Mouse (Mus musculus) monocyte, adult 5-6 weeks (primary cell): ENCODE results near the gene Cend1. TPM values are rescaled to one million over a fixed set of nuclear protein-coding genes. Genes with fewer than 3 reads are reported as not detected.
A peak's percentile ranks its signal among the peaks of the same experiment; 100 is the strongest.

Experiments used
- ATAC-seq: fragments of 153-309, 156-312 bp; replicated peaks from 2 replicates; pipeline ENCODE4 v1.8.0; 2017; ENCODE audit warnings: mild to moderate bottlenecking; ENCODE audit not compliant: low TSS enrichment, insufficient number of reproducible peaks, severe bottlenecking, poor library complexity, low FRiP score
- total RNA-seq: library from RNA; stranded (forward); fragments of 200-1000, 200-491, 200-594 nt; gene quantifications from 3 replicates; pipeline ENCODE4 v1.2.3, GENCODE M21; 2017

Cend1 gene
- not detected in 3 replicates for total RNA-seq

DNA sequence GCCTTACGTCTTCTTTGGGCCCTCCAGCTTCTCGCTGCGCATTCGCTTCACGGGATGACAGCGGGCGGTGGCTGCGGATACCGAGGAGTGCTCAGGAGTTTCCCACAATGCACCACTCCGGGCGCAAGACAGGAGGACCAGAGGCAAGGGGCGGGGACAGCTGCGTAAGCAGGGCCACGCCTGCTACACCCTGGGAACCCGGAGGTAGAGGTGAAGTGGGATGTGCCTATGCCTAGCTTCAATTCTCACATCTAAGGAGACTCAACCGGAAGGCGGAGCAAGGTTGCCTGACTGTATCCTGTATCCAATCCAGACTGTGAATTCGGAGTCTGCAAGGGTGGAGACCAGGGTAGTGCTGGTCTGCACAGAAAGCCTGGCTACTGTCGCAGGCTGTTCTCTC, at the start of gene Cend1:
Gene Cend1, minus strand, starts transcription at position 182 of the 400 bp plus-strand sequence.
- no peak for ATAC-seq

DNA sequence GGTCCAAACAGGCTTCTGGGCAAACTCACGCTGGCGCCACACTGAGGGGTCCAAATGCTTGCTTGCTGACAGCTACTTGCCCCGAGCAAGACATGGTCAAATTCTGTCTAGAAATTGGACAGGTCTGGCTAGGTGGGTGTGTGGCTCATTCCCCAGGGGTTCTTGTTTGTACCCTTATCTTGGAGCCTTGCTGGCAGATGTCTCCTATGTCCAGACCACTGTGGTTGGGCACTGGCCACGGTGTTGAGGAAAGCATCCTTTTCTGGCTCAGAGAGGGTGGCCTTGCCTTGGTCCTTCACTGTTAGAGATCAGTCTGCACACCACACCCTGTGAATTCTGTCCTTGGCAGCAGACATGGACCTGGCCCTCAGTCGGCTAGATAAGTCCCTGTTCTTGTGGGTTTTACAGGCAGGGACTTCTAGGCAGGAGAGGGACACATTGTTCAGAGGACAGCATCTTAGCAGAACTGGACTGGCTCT, 49.0 kb upstream of the Cend1 start:
- no peak for ATAC-seq

DNA sequence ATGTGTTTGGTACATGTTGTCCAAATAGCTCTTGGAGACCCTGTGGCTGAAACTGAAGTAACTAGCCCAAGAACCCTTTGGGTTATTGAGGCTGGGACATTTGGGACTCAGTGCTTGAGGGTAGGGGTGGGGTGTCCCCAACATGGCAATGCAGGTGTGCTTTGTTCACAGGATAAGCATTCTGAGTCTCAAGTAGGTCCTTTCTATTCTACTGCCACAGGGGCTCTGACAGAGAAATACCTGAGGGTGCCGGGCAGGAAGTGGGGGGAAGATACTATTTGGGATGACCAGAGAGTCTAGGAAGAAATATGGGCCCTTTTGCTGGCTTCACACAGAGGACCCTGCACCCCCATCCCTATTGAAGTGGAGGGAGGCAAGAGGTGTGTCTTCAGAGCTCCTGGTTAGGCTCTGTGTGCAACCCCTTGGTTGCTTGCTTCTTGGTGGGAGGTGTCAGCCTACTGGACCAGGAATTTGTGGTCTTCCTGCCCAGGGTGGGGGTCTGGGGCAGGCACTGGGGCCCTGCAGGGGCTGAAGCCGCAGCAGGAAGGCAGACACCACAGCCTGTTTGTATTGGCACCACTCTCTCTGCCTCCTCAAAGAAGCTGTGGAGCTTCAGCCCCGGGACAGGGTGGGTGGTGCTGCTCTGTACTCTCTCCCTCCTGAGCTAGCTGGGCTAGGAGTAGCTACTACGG, 48.4 kb upstream of the Cend1 start:
- ATAC-seq, result no peak

DNA sequence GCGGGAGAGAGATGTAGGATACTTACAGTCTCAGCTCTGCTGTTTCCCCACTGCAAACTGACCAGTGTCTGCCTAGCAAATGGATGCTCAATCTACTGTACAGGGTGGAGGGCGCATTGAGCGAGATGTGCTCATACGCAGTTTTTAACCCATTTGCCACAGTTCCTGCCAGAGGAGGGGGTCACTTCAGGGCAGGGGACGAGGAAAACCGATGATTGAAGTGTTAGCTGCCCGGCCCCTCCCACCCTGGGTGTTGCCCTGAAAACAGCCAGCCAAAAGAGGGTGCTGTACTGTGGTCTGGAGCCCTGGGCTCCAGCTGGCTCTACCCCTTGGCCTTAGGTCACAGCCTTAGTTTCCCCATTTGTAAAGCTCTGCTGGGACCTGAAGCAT, 47.7 kb upstream of the Cend1 start:
- ATAC-seq, result no peak

DNA sequence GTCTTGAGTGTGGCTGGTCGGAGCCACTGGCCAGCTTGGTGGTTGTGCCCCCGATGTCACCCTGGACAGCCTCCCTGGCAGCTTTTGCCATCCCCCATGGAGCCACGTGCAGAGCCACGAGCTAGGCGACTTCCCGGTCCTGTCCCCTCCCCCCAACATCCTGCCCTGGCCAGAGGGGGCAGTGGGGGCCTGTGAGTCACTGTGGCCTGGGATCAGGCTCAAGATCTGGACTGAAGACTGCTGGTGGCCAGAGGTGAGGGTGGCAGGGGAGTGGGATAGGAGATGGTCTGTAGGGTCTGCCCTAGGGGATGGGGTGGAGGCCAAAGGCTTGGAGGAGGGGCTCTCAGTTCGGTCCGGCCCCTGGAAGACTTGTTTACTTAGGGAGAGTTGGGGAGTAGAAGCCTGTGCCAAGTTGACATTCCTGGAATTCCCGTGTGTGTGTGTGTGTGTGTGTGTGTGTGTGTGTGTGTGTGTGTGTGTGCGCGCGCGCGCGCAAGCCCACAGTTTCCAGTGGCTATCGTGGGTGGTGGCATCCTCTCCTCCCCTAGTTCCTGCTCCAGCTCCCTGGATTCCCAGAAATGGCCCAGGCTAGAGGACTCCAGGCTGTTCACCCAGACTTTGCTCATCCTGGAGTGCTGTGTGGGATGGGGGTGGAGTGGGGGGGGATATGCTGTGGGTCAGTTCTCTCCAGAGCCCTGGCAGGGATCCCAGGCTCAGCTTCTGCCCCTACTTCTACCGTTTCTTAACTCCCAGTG, 47.1 kb upstream of the Cend1 start:
- no peak for ATAC-seq

DNA sequence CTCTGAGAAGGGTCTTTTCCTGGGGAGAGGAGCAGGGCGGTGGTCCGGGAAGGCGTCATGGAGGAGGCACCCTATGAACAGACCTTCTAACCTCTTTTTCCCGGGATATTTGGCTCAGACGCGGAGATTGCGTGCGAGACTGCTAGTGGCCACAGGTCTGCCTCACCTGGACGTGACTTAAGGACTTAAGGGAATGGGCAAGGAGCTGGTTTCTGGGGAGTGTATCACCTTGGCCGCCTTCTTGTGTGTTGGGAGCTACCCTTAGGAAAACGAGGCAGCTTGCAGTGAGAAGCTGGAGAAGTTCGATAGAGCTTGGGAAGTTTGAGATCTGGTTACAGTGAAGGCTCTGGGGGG, 46.5 kb upstream of the Cend1 start:
- ATAC-seq, result no peak

DNA sequence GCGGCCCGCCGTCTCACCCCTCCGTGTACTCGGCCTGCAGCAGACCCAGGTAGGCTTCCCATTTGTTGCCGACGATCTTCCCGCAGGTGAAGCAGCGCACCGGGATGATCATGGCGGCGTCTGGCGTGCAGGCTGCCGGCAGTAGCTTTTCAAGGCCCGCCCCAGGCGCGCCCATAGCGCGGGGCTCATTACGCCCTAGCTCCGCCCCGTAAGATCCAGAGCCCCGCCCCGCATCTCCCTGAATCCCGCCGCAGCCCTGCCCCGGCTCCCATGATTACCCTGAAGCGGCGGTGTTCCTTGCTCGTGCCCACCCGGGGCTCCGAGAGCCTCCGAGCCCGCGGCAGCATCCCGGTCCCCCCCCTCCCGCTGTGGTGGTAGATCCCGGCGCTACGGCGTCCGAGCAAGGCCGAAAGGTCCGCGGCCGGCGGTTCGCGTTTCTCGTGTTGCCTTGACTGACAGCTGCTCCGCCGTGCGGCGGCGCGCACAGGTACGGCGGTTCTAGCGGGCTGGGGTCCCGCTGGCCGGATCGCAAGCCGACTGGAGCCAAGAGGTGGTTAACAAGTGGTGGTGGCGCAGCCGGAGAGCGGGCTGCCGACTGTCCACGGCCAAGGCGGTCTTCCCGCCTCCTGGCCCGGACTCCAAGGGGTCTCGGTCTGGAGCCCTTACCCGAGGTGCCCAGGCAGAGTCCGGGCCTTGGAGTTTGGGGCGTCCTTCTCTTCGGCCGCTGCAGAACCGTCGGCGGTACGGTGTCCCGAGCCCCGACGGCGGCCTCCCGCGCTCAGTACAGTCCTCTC, 45.9 kb upstream of the Cend1 start, which contains the start of the genes Polr2l and Tspan4:
Gene Polr2l, minus strand, starts transcription at position 122 of the 794 bp plus-strand sequence.
Gene Tspan4, plus strand, starts transcription at position 230 of the 794 bp plus-strand sequence.
- peak; percentile 62; the same call in 1 of the 2 replicates for ATAC-seq

DNA sequence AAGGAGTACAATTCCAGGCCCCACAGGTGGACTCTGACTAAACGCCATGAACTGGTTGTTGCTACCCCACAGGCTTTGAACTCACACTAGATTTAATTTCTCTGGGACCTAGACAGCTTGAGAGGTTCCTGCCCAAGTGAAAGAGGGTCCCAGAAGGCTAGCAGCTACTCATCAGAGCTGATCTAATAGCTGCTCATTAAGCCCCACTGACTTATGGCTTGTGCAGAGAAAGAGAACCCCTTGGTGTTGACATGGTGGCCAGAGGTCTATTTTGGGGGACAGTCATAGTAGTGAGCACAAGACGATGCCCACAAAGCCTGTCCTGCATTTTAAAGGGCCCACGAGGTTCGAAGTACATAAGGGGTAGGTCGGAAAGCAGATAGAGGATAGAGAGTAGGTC, 44.9 kb upstream of the Cend1 start:
- ATAC-seq, result no peak

DNA sequence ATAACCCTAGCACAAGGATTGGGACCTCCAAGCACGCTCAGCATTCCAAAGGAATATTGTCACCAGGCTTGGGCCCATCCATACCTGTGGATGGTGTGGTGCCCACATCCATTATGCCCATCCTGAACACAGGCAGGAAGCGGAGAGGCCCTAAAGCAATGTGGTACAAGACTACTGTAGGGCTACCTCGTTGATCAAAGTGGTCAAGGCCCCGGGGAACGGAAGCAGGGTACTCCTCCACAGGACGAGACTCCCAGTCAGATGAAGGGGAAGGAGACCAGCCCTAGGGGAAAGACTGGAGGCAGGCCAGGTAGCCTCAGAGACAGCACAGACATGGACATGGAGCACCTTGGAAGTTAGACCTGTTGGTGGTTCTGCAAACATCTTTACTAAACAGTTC, 43.5 kb upstream of the Cend1 start:
- no peak for ATAC-seq

DNA sequence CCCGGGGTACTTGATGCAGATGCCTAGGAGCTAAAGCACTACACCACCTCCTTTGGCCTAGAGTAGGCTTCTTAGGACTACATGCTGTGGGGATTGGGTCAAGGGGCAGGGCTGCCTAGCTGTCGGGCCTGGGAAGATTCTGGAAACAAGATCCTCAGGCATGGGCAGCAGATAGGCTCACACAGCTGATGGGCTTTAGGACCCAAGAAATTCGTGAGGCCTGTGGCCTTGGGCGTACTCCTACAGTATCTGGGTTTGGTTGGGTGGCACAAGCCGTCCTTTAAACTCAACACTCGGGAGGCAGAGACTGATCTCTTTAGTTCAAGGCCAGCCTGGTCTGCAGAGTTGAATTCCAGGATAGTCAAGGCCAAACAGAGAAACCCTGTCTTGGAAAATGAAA, 42.9 kb upstream of the Cend1 start:
- ATAC-seq, result no peak

DNA sequence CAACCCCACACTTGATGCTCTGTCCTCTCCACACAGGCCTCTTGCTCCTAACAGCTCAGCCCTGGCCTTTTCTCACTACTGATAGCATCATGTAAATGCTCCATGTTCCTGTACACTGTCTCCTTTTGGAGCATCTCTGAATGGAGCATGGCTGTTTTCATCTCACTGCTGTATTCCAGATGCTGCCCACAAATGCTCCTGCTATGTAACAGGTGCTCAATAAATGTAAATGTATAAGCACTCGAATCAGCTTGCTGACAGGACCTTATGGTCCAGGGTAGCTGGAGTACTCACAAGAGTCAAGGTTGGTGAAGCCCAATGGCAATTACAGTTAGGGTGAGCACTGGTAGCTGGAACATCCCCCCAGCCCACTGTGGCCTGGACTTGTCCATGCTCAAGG, 41.9 kb upstream of the Cend1 start:
- no peak for ATAC-seq

DNA sequence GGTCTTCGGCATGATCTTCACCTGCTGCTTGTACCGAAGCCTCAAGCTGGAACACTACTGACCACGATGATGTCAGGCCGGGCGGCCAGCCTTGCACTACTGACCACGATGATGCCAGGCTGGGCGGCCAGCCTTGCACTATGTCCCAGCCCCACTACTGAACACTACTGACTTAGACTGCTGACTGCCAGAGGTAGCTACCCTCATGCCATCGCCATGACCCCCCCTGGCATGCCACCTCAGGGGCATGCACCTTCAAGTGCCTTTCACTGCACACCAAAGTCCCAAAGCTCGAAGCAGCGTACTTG, 41.3 kb upstream of the Cend1 start:
- ATAC-seq, result no peak

DNA sequence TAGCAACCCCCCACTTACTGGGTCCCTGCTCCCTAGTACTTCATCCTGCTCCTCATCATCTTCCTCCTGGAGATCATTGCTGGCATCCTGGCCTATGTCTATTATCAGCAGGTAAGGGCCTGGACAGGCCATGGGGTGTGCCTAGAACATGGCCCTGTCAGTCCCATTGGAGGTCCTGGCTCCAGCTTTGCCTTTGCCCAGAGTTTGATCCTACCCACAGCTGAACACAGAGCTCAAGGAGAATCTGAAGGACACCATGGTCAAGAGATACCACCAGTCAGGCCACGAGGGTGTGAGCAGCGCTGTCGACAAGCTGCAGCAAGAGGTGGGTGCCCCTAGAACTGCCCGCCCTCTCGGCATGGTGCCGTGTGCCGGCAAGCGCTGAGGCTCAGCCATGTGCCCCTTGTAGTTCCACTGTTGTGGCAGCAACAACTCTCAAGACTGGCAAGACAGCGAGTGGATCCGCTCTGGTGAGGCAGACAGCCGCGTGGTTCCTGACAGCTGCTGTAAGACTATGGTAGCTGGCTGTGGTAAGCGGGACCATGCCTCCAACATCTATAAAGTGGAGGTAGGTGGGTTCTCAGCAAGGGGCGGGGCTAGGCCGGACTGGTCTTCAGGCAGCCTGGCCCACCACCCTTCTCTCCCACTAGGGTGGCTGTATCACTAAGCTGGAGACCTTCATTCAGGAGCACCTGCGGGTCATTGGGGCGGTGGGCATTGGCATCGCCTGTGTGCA, 40.8 kb upstream of the Cend1 start:
- ATAC-seq, result no peak

DNA sequence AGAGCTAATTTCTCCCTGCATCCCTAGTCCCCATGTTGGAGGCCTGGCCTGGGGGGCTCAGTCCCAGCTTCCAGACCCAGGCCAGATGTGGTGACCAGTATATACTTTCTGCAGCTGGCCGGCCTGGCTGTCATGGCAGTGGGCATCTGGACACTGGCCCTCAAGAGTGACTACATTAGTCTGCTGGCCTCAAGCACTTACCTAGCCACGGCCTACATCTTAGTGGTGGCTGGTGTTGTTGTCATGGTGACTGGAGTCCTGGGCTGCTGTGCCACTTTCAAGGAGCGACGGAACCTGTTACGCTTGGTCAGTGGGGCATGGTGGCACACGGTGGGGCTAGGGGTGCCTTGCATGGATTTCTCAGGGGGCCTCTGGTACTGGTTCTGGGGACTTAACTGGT, 40.1 kb upstream of the Cend1 start:
- no peak for ATAC-seq

DNA sequence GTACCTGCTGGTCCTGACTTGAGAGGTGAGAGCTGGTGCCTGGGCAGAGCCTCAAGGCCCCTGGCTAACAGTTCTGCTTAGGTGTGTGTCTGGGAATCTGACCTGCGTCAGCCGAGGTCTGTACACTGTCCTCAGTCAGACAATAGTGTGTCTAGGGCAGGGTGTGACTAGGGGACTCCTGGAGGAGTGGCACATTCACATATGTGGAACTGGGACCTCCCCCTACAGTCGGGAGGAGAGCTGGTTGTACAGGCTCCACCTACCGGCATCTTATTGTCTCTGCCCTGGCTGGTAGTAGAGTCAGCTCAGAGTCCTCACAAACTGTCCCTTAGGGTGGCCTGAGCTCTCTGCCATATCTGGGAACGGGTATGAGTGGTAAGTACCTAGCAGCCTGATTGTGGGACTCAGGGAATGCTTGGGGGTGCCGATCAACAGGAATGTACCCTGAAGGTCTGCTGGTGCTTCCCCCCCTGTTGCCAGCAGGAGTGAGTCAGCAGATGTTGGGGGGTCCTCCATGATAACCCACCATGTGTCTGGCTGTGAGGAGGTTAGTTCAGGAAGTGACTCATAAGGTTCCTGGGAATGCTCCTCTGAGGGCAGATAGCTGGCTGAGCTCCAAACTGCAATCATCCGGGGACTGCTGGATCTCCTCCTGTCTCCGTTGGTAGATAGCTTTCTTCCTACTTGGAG, 39.4 kb upstream of the Cend1 start:
- ATAC-seq, result peak; percentile 21

DNA sequence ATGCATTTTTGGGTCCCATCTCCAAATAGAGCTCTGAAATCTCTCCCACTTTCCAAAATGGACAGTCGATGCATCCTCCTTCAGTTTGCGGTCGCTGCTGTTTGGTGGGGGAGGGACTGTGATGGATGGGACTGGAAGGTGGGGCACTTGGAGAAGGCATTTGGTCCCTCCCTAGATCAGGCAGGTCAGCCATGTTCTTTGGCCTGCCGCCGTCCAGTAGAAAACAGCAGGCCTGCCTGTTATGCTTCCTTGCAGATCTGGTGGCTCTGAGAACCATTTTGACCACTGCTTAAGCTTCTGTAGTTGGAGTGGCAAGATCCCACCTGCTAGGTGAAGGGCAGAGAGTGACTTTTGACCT, 38.9 kb upstream of the Cend1 start:
- no peak for ATAC-seq

DNA sequence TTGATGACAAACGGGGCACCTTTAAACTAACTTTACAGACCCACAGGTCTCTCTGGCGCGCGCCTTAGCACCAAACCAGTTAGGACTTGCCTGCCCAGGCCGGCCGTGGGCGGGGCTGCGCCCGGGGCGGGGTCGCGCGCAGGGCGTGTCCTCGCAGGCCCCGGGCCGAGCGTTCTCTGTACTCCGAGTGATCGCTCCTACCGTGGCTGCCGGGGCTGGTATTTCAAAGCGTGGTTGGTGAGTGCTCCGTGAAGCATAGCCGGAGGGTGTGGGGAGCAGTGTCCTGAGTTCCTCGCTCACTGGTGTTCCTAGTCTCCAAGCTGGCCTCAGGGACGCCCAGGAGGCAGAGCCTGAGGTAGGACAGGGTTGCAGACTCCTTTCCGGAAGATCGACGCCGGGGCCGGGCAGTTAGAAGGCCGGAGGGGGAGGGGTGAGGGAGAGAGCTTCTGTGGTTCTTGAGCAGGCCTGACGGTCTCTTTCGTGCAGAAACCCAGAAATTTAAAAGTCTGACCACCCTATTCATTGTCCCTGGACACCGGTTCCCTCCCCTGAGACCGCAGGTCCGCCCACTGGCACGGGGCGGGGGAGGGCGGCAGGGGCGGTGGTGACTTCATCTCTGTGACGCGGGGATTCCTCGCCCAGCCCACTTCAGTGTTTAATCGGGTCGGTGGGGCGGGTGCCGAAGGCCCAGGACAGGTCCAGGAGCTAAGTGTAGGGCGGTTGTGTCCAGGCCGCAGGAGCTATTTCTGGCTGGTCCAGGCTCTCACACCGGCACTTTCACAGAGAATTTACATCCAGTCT, 38.1 kb upstream of the Cend1 start, which contains the start of gene Cd151:
Gene Cd151, plus strand, starts transcription at position 163 of the 801 bp plus-strand sequence.
- ATAC-seq, result peak; percentile 28
